12 mouse cellular contexts compared by ENCODE assay signal in genomic region chr8:54955456-54955800, GRCm38 (mm10). TPM values are rescaled to one million over a fixed set of nuclear protein-coding genes. Genes with fewer than 3 reads are reported as not detected.
A peak's percentile ranks its signal among the peaks of the same experiment; 100 is the strongest.
DNase-seq lines count a peak whose midpoint lies in the region; ATAC-seq and TF ChIP-seq lines count a peak whose summit lies in the region.
"Had no signal": no experiment of that assay in that cellular context is flagged by ENCODE, and none has a peak within 500 bp of the region (broad histone marks: within the 10 kb centered on the region; RNA-seq: fewer than 3 reads in every experiment).

No protein-coding gene starts in this region.

- no peaks in the 10 kb centered on the region for H3K9me3 ChIP-seq in embryonic facial prominence, embryonic 13.5 days
- H3K9me3 ChIP-seq in forebrain, embryonic 14.5 days (replicated peaks; ENCODE audit: control insufficient read depth, low read length) = no peaks in the 10 kb centered on the region
- H3K9me3 ChIP-seq in hindbrain, embryonic 16.5 days (ENCODE audit: control insufficient read depth, low read length) = no peaks in the 10 kb centered on the region
- no peaks in the 10 kb centered on the region for H3K9me3 ChIP-seq in neural tube, embryonic 12.5 days
- H3K9me3 ChIP-seq in kidney, embryonic 16.5 days (ENCODE audit: low read length) = no peaks in the 10 kb centered on the region

- peak; percentile 44 for DNase-seq in forebrain, embryonic 14.5 days (ENCODE audit: low spot score)
- no peak for DNase-seq in gastrocnemius, adult 2 months
- no peak for DNase-seq in gastrocnemius, postnatal 4 days (ENCODE audit: low spot score in 2 of 2)
- DNase-seq: gastrocnemius, postnatal 14 days; lung, postnatal 10 days had no signal

- no peak for ATAC-seq in embryonic facial prominence, embryonic 13.5 days (ENCODE audit: insufficient number of reproducible peaks, insufficient read depth, low FRiP score, low TSS enrichment, low read depth)
- no peak for ATAC-seq in forebrain, embryonic 14.5 days
- ATAC-seq in hindbrain, embryonic 16.5 days = no peak
- no peak for ATAC-seq in neural tube, embryonic 12.5 days (ENCODE audit: low FRiP score, low read depth)
- ATAC-seq in kidney, embryonic 16.5 days (ENCODE audit: low FRiP score, low TSS enrichment) = no peak
- ATAC-seq: activated CD4-positive, CD25-positive, alpha-beta regulatory T cell, adult 4 months had no signal

- intact Hi-C loops in gastrocnemius, adult 2 months (cut with DNase I) = no loop called here

- no peak overlapping the region for H3K4me3 ChIP-seq in embryonic facial prominence, embryonic 13.5 days
- H3K4me3 ChIP-seq in forebrain, embryonic 14.5 days (ENCODE audit: low read depth, low read length) = peak overlapping the region; percentile 55
- H3K4me3 ChIP-seq in hindbrain, embryonic 16.5 days (ENCODE audit: low read length) = peak overlapping the region; percentile 61
- peak overlapping the region; percentile 41 for H3K4me3 ChIP-seq in neural tube, embryonic 12.5 days
- no peak overlapping the region for H3K4me3 ChIP-seq in gastrocnemius, adult 2 months
- no peak overlapping the region for H3K4me3 ChIP-seq in kidney, embryonic 16.5 days (ENCODE audit: low read length)

- no peak overlapping the region for H3K9ac ChIP-seq in embryonic facial prominence, embryonic 13.5 days
- peak overlapping the region; percentile 92 for H3K9ac ChIP-seq in forebrain, embryonic 14.5 days (ENCODE audit: low read length)
- H3K9ac ChIP-seq in hindbrain, embryonic 16.5 days (ENCODE audit: low read depth, low read length) = peak overlapping the region; percentile 79
- peak overlapping the region; percentile 52 for H3K9ac ChIP-seq in neural tube, embryonic 12.5 days
- H3K9ac ChIP-seq in kidney, embryonic 16.5 days (replicated peaks; ENCODE audit: low read length) = no peak overlapping the region
- H3K9ac ChIP-seq: liver, embryonic 14.5 days had no signal

- peak overlapping the region; percentile 44; the same call in 1 of the 2 replicates for H3K4me2 ChIP-seq in embryonic facial prominence, embryonic 13.5 days
- H3K4me2 ChIP-seq in forebrain, embryonic 14.5 days (ENCODE audit: low read length) = peak overlapping the region; percentile 58
- peak overlapping the region; percentile 61 for H3K4me2 ChIP-seq in hindbrain, embryonic 16.5 days (ENCODE audit: low read length)
- peak overlapping the region; percentile 56 for H3K4me2 ChIP-seq in neural tube, embryonic 12.5 days (replicated peaks)
- no peak overlapping the region for H3K4me2 ChIP-seq in kidney, embryonic 16.5 days (replicated peaks; ENCODE audit: low read depth, low read length)

- no peak overlapping the region for H3K27ac ChIP-seq in embryonic facial prominence, embryonic 13.5 days
- H3K27ac ChIP-seq in forebrain, embryonic 14.5 days (ENCODE audit: low read depth, low read length) = peak overlapping the region; percentile 97
- peak overlapping the region; percentile 95 for H3K27ac ChIP-seq in hindbrain, embryonic 16.5 days (ENCODE audit: low read depth, low read length)
- H3K27ac ChIP-seq in neural tube, embryonic 12.5 days = peak overlapping the region; percentile 72; the same call in 1 of the 2 replicates
- no peak overlapping the region for H3K27ac ChIP-seq in gastrocnemius, adult 2 months
- H3K27ac ChIP-seq in kidney, embryonic 16.5 days (ENCODE audit: low read length) = no peak overlapping the region
- H3K27ac ChIP-seq: kidney, postnatal 0 days; liver, embryonic 14.5 days had no signal

- H3K36me3 ChIP-seq in embryonic facial prominence, embryonic 13.5 days = no peaks in the 10 kb centered on the region
- H3K36me3 ChIP-seq in forebrain, embryonic 14.5 days (ENCODE audit: control insufficient read depth, insufficient read depth, low read length) = no peaks in the 10 kb centered on the region
- H3K36me3 ChIP-seq in hindbrain, embryonic 16.5 days (ENCODE audit: control insufficient read depth, insufficient read depth, low read length) = no peaks in the 10 kb centered on the region
- H3K36me3 ChIP-seq in neural tube, embryonic 12.5 days = no peaks in the 10 kb centered on the region
- no peaks in the 10 kb centered on the region for H3K36me3 ChIP-seq in kidney, embryonic 16.5 days (ENCODE audit: insufficient read depth, low read length)

- no peak for TF ChIP-seq CTCF in gastrocnemius, adult 2 months (IDR thresholded peaks at IDR 0.05)

- H3K27me3 ChIP-seq in embryonic facial prominence, embryonic 13.5 days = no peaks in the 10 kb centered on the region
- H3K27me3 ChIP-seq in forebrain, embryonic 14.5 days (replicated peaks; ENCODE audit: control insufficient read depth, insufficient read depth, low read length) = no peaks in the 10 kb centered on the region
- H3K27me3 ChIP-seq in hindbrain, embryonic 16.5 days (replicated peaks; ENCODE audit: control insufficient read depth, insufficient read depth, low read length) = no peaks in the 10 kb centered on the region
- no peaks in the 10 kb centered on the region for H3K27me3 ChIP-seq in neural tube, embryonic 12.5 days (replicated peaks)
- no peaks in the 10 kb centered on the region for H3K27me3 ChIP-seq in kidney, embryonic 16.5 days (ENCODE audit: insufficient read depth, low read length)

- 70% methylated on average over 3 of the region's 3 CpGs for WGBS in embryonic facial prominence, embryonic 13.5 days
- WGBS in forebrain, embryonic 14.5 days = 52% methylated on average over 3 of the region's 3 CpGs
- WGBS in hindbrain, embryonic 16.5 days = 33% methylated on average over 3 of the region's 3 CpGs
- 63% methylated on average over 3 of the region's 3 CpGs for WGBS in neural tube, embryonic 12.5 days
- WGBS in kidney, embryonic 16.5 days = 89% methylated on average over 3 of the region's 3 CpGs

- H3K4me1 ChIP-seq in embryonic facial prominence, embryonic 13.5 days = no peaks in the 10 kb centered on the region
- peaks cover 8% of the 10 kb centered on the region; the same call in 1 of the 2 replicates for H3K4me1 ChIP-seq in forebrain, embryonic 14.5 days (ENCODE audit: control insufficient read depth, insufficient read depth, low read length)
- H3K4me1 ChIP-seq in hindbrain, embryonic 16.5 days (ENCODE audit: control insufficient read depth, insufficient read depth, low read depth, low read length) = peaks cover 4% of the 10 kb centered on the region
- H3K4me1 ChIP-seq in neural tube, embryonic 12.5 days = peaks cover 3% of the 10 kb centered on the region; the same call in 1 of the 2 replicates
- no peaks in the 10 kb centered on the region for H3K4me1 ChIP-seq in kidney, embryonic 16.5 days (ENCODE audit: insufficient read depth, low read length)

RNA-seq across cellular contexts. Expression of gene Gpm6a, which starts 0.8 kb away (rescaled TPM):
- polyA plus RNA-seq in embryonic facial prominence, embryonic 13.5 days (2015; fragmentation: Nextera tagmentation; extraction: Ambion mirVana) = 21.7 and 34.6 TPM in 2 replicates
- polyA plus RNA-seq in forebrain, embryonic 14.5 days (2014; fragmentation: Nextera tagmentation; extraction: Ambion mirVana) = 644 and 774 TPM in 2 replicates
- polyA plus RNA-seq in hindbrain, embryonic 16.5 days (2015; fragmentation: Nextera tagmentation; extraction: Ambion mirVana) = 545 and 587 TPM in 2 replicates
- 115 and 122 TPM in 2 replicates for polyA plus RNA-seq in neural tube, embryonic 12.5 days (2016; fragmentation: Nextera tagmentation; extraction: Ambion mirVana)
- under 1 TPM; 0.18 to 0.42 TPM for total RNA-seq in gastrocnemius, adult 2 months (2021)
- polyA plus RNA-seq in kidney, embryonic 16.5 days (2015; fragmentation: Nextera tagmentation; extraction: Ambion mirVana) = 27.8 and 29.4 TPM in 2 replicates
- total RNA-seq in gastrocnemius, postnatal 4 days (2021) = 1 to 10 TPM in 1 of 2 experiments, under 1 TPM in 1; 0.78 to 1.0 TPM

Comparison
In these comparisons a context has a peak if more than half of its experiments do, and no peak if none do; other contexts are left out.
1. H3K27ac ChIP-seq: peak in forebrain, embryonic 14.5 days (single experiment), hindbrain, embryonic 16.5 days (single experiment) and neural tube, embryonic 12.5 days (single experiment); none in embryonic facial prominence, embryonic 13.5 days (single experiment), gastrocnemius, adult 2 months (single experiment) and kidney, embryonic 16.5 days (single experiment).
2. H3K4me3 ChIP-seq: peak in forebrain, embryonic 14.5 days (single experiment), hindbrain, embryonic 16.5 days (single experiment) and neural tube, embryonic 12.5 days (single experiment); none in embryonic facial prominence, embryonic 13.5 days (single experiment), gastrocnemius, adult 2 months (single experiment) and kidney, embryonic 16.5 days (single experiment).
3. H3K9ac ChIP-seq: peak in forebrain, embryonic 14.5 days (single experiment), hindbrain, embryonic 16.5 days (single experiment) and neural tube, embryonic 12.5 days (single experiment); none in embryonic facial prominence, embryonic 13.5 days (single experiment) and kidney, embryonic 16.5 days (single experiment).